23 mouse cellular contexts compared by ENCODE assay signal in genomic region chr14:18826753-18827152, GRCm38 (mm10).
A peak's percentile ranks its signal among the peaks of the same experiment; 100 is the strongest.
DNase-seq lines count a peak whose midpoint lies in the region; ATAC-seq and TF ChIP-seq lines count a peak whose summit lies in the region.
"Had no signal": no experiment of that assay in that cellular context is flagged by ENCODE, and none has a peak within 500 bp of the region (broad histone marks: within the 10 kb centered on the region; RNA-seq: fewer than 3 reads in every experiment).

No protein-coding gene starts in this region.

- H3K27me3 ChIP-seq in heart, embryonic 10.5 days (ENCODE audit: insufficient read depth, poor library complexity, severe bottlenecking) = no peaks in the 10 kb centered on the region
- H3K27me3 ChIP-seq in liver, adult 2 months (ENCODE audit: control insufficient read depth, insufficient read depth, low read length) = no peaks in the 10 kb centered on the region
- no peaks in the 10 kb centered on the region for H3K27me3 ChIP-seq in liver, postnatal 0 days (ENCODE audit: insufficient read depth, low read length)
- H3K27me3 ChIP-seq in forebrain, postnatal 0 days (ENCODE audit: insufficient read depth, low read length) = no peaks in the 10 kb centered on the region
- H3K27me3 ChIP-seq: forebrain, embryonic 13.5 days; hindbrain, embryonic 12.5 days; hindbrain, embryonic 15.5 days; intestine, embryonic 15.5 days had no signal

- DNase-seq in heart, adult 18-20 months = peak; percentile 11 to 18
- DNase-seq in heart, embryonic 10.5 days (ENCODE audit: low spot score) = no peak
- DNase-seq in liver, adult 2 months (ENCODE audit: extremely low read depth, low read depth, low spot score) = peak; percentile 63
- no peak for DNase-seq in liver, postnatal 0 days
- DNase-seq in adipocyte (ENCODE audit: low spot score) = peak; percentile 52
- peak; percentile 13 for DNase-seq in skeletal muscle tissue, adult 2 months (ENCODE audit: low read depth, low spot score)
- DNase-seq in forebrain, postnatal 0 days = no peak
- DNase-seq: adrenal gland, postnatal 10 days; adrenal gland, postnatal 36 days; cerebellum, adult 11 months; cerebellum, postnatal 14 days; gastrocnemius, adult 2 months; gastrocnemius, postnatal 14 days; kidney, adult 11 months had no signal

- no peak overlapping the region for H3K4me3 ChIP-seq in heart, embryonic 10.5 days
- no peak overlapping the region for H3K4me3 ChIP-seq in liver, adult 2 months (ENCODE audit: insufficient read depth, low read depth, low read length)
- no peak overlapping the region for H3K4me3 ChIP-seq in liver, postnatal 0 days (ENCODE audit: low read depth, low read length)
- no peak overlapping the region for H3K4me3 ChIP-seq in forebrain, postnatal 0 days (ENCODE audit: low read depth, low read length)
- H3K4me3 ChIP-seq: forebrain, embryonic 10.5 days; forebrain, embryonic 13.5 days; gastrocnemius, adult 2 months; hindbrain, embryonic 12.5 days; hindbrain, embryonic 15.5 days; intestine, embryonic 15.5 days had no signal

- H3K27ac ChIP-seq in heart, embryonic 10.5 days = no peak overlapping the region
- no peak overlapping the region for H3K27ac ChIP-seq in liver, adult 2 months (replicated peaks; ENCODE audit: insufficient read depth, low read depth, low read length)
- H3K27ac ChIP-seq in liver, postnatal 0 days (ENCODE audit: low read depth) = no peak overlapping the region
- no peak overlapping the region for H3K27ac ChIP-seq in forebrain, postnatal 0 days (ENCODE audit: low read depth, low read length)
- H3K27ac ChIP-seq: forebrain, embryonic 10.5 days; forebrain, embryonic 13.5 days; gastrocnemius, adult 2 months; hindbrain, embryonic 12.5 days; hindbrain, embryonic 15.5 days; intestine, embryonic 15.5 days had no signal

- no peak for ATAC-seq in liver, postnatal 0 days
- no peak for ATAC-seq in forebrain, postnatal 0 days
- ATAC-seq: activated CD4-positive, CD25-positive, alpha-beta regulatory T cell, adult 4 months; CD4-positive, CD25-positive, alpha-beta regulatory T cell, adult 4 months; forebrain, embryonic 13.5 days; forebrain, embryonic 16.5 days; intestine, embryonic 15.5 days had no signal

- no peaks in the 10 kb centered on the region; the same call in 1 of the 2 replicates for H3K79me2 ChIP-seq in liver, adult 2 months (ENCODE audit: control insufficient read depth, insufficient read depth, low read length)

- H3K4me2 ChIP-seq in liver, postnatal 0 days (ENCODE audit: low read depth, low read length) = no peak overlapping the region
- H3K4me2 ChIP-seq in forebrain, postnatal 0 days (ENCODE audit: low read depth) = no peak overlapping the region
- H3K4me2 ChIP-seq: forebrain, embryonic 13.5 days; heart, embryonic 11.5 days; hindbrain, embryonic 12.5 days; hindbrain, embryonic 15.5 days; intestine, embryonic 15.5 days had no signal

- H3K9me3 ChIP-seq in heart, embryonic 10.5 days = no peaks in the 10 kb centered on the region
- H3K9me3 ChIP-seq in liver, postnatal 0 days (ENCODE audit: low read length) = no peaks in the 10 kb centered on the region
- no peaks in the 10 kb centered on the region for H3K9me3 ChIP-seq in forebrain, postnatal 0 days (ENCODE audit: low read length)
- H3K9me3 ChIP-seq: forebrain, embryonic 10.5 days; forebrain, embryonic 13.5 days; hindbrain, embryonic 12.5 days; hindbrain, embryonic 15.5 days; intestine, embryonic 15.5 days had no signal

- H3K9ac ChIP-seq in liver, adult 2 months (ENCODE audit: low read depth, low read length) = no peak overlapping the region
- H3K9ac ChIP-seq in liver, postnatal 0 days (replicated peaks) = no peak overlapping the region
- no peak overlapping the region for H3K9ac ChIP-seq in forebrain, postnatal 0 days
- H3K9ac ChIP-seq: forebrain, embryonic 13.5 days; hindbrain, embryonic 12.5 days; hindbrain, embryonic 15.5 days; intestine, embryonic 15.5 days had no signal

- no peaks in the 10 kb centered on the region for H3K36me3 ChIP-seq in heart, embryonic 10.5 days
- H3K36me3 ChIP-seq in liver, adult 2 months (ENCODE audit: control insufficient read depth, insufficient read depth, low read length) = no peaks in the 10 kb centered on the region
- no peaks in the 10 kb centered on the region for H3K36me3 ChIP-seq in liver, postnatal 0 days (replicated peaks; ENCODE audit: insufficient read depth, low read length)
- no peaks in the 10 kb centered on the region for H3K36me3 ChIP-seq in forebrain, postnatal 0 days (ENCODE audit: insufficient read depth)
- H3K36me3 ChIP-seq: forebrain, embryonic 10.5 days; hindbrain, embryonic 12.5 days; hindbrain, embryonic 15.5 days; intestine, embryonic 15.5 days had no signal

- no peak for TF ChIP-seq EP300 in liver, postnatal 0 days (IDR thresholded peaks at IDR 0.05; ENCODE audit: low read depth)

- no peak for TF ChIP-seq CTCF in liver, adult 2 months (IDR thresholded peaks at IDR 0.05; ENCODE audit: low read depth, low read length)
- no peak for TF ChIP-seq CTCF in liver, postnatal 0 days (IDR thresholded peaks at IDR 0.05; ENCODE audit: low read depth)
- TF ChIP-seq CTCF in forebrain, postnatal 0 days (IDR thresholded peaks at IDR 0.05; ENCODE audit: low read depth) = no peak

- H3K4me1 ChIP-seq in heart, embryonic 10.5 days = peaks cover 9% of the 10 kb centered on the region
- H3K4me1 ChIP-seq in liver, adult 2 months (ENCODE audit: control insufficient read depth, insufficient read depth, low read length) = no peaks in the 10 kb centered on the region
- H3K4me1 ChIP-seq in liver, postnatal 0 days (ENCODE audit: insufficient read depth) = no peaks in the 10 kb centered on the region
- H3K4me1 ChIP-seq in forebrain, postnatal 0 days (ENCODE audit: insufficient read depth) = no peaks in the 10 kb centered on the region
- H3K4me1 ChIP-seq: forebrain, embryonic 10.5 days; forebrain, embryonic 13.5 days; hindbrain, embryonic 12.5 days; hindbrain, embryonic 15.5 days; intestine, embryonic 15.5 days had no signal

- no peak for TF ChIP-seq POLR2A in liver, adult 2 months (IDR thresholded peaks at IDR 0.05; ENCODE audit: extremely low read depth, insufficient read depth, low read length)

Comparison
In these comparisons a context has a peak if more than half of its experiments do, and no peak if none do; other contexts are left out.
1. DNase-seq: peak in heart, adult 18-20 months (2 of 2), liver, adult 2 months (single experiment), adipocyte (single experiment) and skeletal muscle tissue, adult 2 months (single experiment); none in heart, embryonic 10.5 days (single experiment), liver, postnatal 0 days (single experiment) and forebrain, postnatal 0 days (single experiment).